9 mouse cellular contexts compared by ENCODE assay signal in genomic region chr5:33034100-33034499, GRCm38 (mm10). TPM values are rescaled to one million over a fixed set of nuclear protein-coding genes. Genes with fewer than 3 reads are reported as not detected.
A peak's percentile ranks its signal among the peaks of the same experiment; 100 is the strongest.
DNase-seq lines count a peak whose midpoint lies in the region; ATAC-seq and TF ChIP-seq lines count a peak whose summit lies in the region.
"Had no signal": no experiment of that assay in that cellular context is flagged by ENCODE, and none has a peak within 500 bp of the region (broad histone marks: within the 10 kb centered on the region; RNA-seq: fewer than 3 reads in every experiment).

No protein-coding gene starts in this region.

- ATAC-seq in lung, embryonic 15.5 days (ENCODE audit: borderline replicate concordance, extremely low read depth, low FRiP score, low TSS enrichment) = peak; percentile 19; the same call in 1 of the 2 replicates
- peak; percentile 74 for ATAC-seq in stomach, postnatal 0 days (ENCODE audit: low FRiP score, low TSS enrichment)

- no peaks in the 10 kb centered on the region for H3K4me1 ChIP-seq in lung, embryonic 15.5 days
- H3K4me1 ChIP-seq in lung, adult 2 months (ENCODE audit: control insufficient read depth, insufficient read depth, low read length) = no peaks in the 10 kb centered on the region
- H3K4me1 ChIP-seq in stomach, postnatal 0 days (replicated peaks; ENCODE audit: control insufficient read depth, insufficient read depth) = no peaks in the 10 kb centered on the region

- H3K9me3 ChIP-seq in lung, embryonic 15.5 days = no peaks in the 10 kb centered on the region
- no peaks in the 10 kb centered on the region for H3K9me3 ChIP-seq in stomach, postnatal 0 days (ENCODE audit: control insufficient read depth, low read length)
- H3K9me3 ChIP-seq: midbrain, embryonic 12.5 days had no signal

- H3K4me2 ChIP-seq in lung, embryonic 15.5 days = no peak overlapping the region
- no peak overlapping the region for H3K4me2 ChIP-seq in stomach, postnatal 0 days (replicated peaks; ENCODE audit: low read depth)
- H3K4me2 ChIP-seq: midbrain, embryonic 12.5 days had no signal

- H3K27me3 ChIP-seq in lung, embryonic 15.5 days = no peaks in the 10 kb centered on the region
- H3K27me3 ChIP-seq in stomach, postnatal 0 days (ENCODE audit: control insufficient read depth, insufficient read depth, low read length) = no peaks in the 10 kb centered on the region
- H3K27me3 ChIP-seq: midbrain, embryonic 12.5 days had no signal

- TF ChIP-seq POLR2A in lung, adult 2 months (IDR thresholded peaks at IDR 0.05; ENCODE audit: borderline replicate concordance, extremely low read depth, low read depth, low read length) = no peak

- no peak for TF ChIP-seq EP300 in stomach, postnatal 0 days (optimal IDR thresholded peaks at IDR 0.05)

- DNase-seq in lung, adult 2 months = no peak
- peak; percentile 94 for DNase-seq in ZHBTc4 (ENCODE audit: low read depth, low spot score)
- peak; percentile 54 to 67 for DNase-seq in kidney, postnatal 4 days
- DNase-seq in stomach, postnatal 0 days (ENCODE audit: low spot score) = peak; percentile 58
- no peak for DNase-seq in left cerebral cortex, adult 11 months (ENCODE audit: low spot score)
- no peak for DNase-seq in urinary bladder, postnatal 36 days (ENCODE audit: low spot score in 2 of 2)
- no peak for DNase-seq in gastrocnemius, adult 8-10 months (ENCODE audit: low spot score in 2 of 2)

- 18% methylated on average over 7 of the region's 7 CpGs for WGBS in lung, embryonic 15.5 days
- 29% methylated on average over 7 of the region's 7 CpGs for WGBS in lung, adult 2 months
- 23% methylated on average over 7 of the region's 7 CpGs for WGBS in stomach, postnatal 0 days

- no peak overlapping the region for H3K27ac ChIP-seq in lung, embryonic 15.5 days
- H3K27ac ChIP-seq in stomach, postnatal 0 days (replicated peaks) = no peak overlapping the region
- H3K27ac ChIP-seq: midbrain, embryonic 12.5 days had no signal

- no peak overlapping the region for H3K4me3 ChIP-seq in lung, embryonic 15.5 days
- no peak overlapping the region for H3K4me3 ChIP-seq in lung, adult 2 months (replicated peaks; ENCODE audit: extremely low read depth, low read depth, low read length)
- H3K4me3 ChIP-seq in stomach, postnatal 0 days (ENCODE audit: low read depth, low read length) = no peak overlapping the region
- H3K4me3 ChIP-seq: midbrain, embryonic 12.5 days had no signal

- no peaks in the 10 kb centered on the region; the same call in 1 of the 2 replicates for H3K36me3 ChIP-seq in lung, embryonic 15.5 days
- H3K36me3 ChIP-seq in stomach, postnatal 0 days (ENCODE audit: control insufficient read depth, insufficient read depth, low read length) = no peaks in the 10 kb centered on the region
- H3K36me3 ChIP-seq: midbrain, embryonic 12.5 days had no signal

- H3K9ac ChIP-seq in lung, embryonic 15.5 days = no peak overlapping the region
- H3K9ac ChIP-seq in stomach, postnatal 0 days (ENCODE audit: low read length) = no peak overlapping the region
- H3K9ac ChIP-seq: midbrain, embryonic 12.5 days had no signal

- TF ChIP-seq CTCF in lung, adult 2 months (IDR thresholded peaks at IDR 0.05; ENCODE audit: insufficient read depth, low read length) = no peak
- TF ChIP-seq CTCF in stomach, postnatal 0 days (IDR thresholded peaks at IDR 0.05; ENCODE audit: low read depth) = peak; percentile 68

RNA-seq across cellular contexts. Expression of gene Ywhah, which starts 15.5 kb away (rescaled TPM):
- 455 TPM in 2 replicates for polyA plus RNA-seq in lung, embryonic 15.5 days (2015; fragmentation: Nextera tagmentation; extraction: Ambion mirVana)
- polyA plus RNA-seq in lung, adult 2 months (2012; rRNA removed) = 136 and 154 TPM in 2 replicates
- polyA plus RNA-seq in stomach, postnatal 0 days (2015; fragmentation: Nextera tagmentation; extraction: Ambion mirVana) = 214 and 219 TPM in 2 replicates
- 10 to 100 TPM; 41.2 to 58.3 (median 44.9) TPM for total RNA-seq in gastrocnemius, adult 8-10 months (2022)

Comparison
In these comparisons a context has a peak if more than half of its experiments do, and no peak if none do; other contexts are left out.
1. DNase-seq: peak in ZHBTc4 (single experiment), kidney, postnatal 4 days (2 of 2) and stomach, postnatal 0 days (single experiment); none in lung, adult 2 months (single experiment), left cerebral cortex, adult 11 months (single experiment), urinary bladder, postnatal 36 days (0 of 2) and gastrocnemius, adult 8-10 months (0 of 2).